Mouse (Mus musculus): ENCODE measurements around the gene Lrp2. TPM values are rescaled to one million over a fixed set of nuclear protein-coding genes. Genes with fewer than 3 reads are reported as not detected.

The Lrp2 gene
- under 1 TPM; 0.02 to 0.15 (median 0.13) TPM for total RNA-seq (2022)

GRCm38 (mm10) chr2:69585886-69586398 lies at the start of gene Lrp2:
Lrp2 (minus strand) TSS chr2:69586065.
- DNase-seq (ENCODE audit: low spot score in 2 of 2) = peak in 1 of 2 experiments; percentile 5

GRCm38 (mm10) chr2:69635064-69635701 lies 49.3 kb upstream of the Lrp2 start:
- DNase-seq (ENCODE audit: low spot score in 2 of 2) = no peak

GRCm38 (mm10) chr2:69631449-69631848 lies 45.6 kb upstream of the Lrp2 start:
- no peak for DNase-seq (ENCODE audit: low spot score in 2 of 2)

- no peak for DNase-seq (ENCODE audit: low spot score in 2 of 2)
Observed at GRCm38 (mm10) chr2:69630792-69631191, 44.9 kb upstream of the Lrp2 start.

GRCm38 (mm10) chr2:69629914-69630313 lies 44.0 kb upstream of the Lrp2 start:
- no peak for DNase-seq (ENCODE audit: low spot score in 2 of 2)

- DNase-seq (ENCODE audit: low spot score in 2 of 2) = no peak
Observed at GRCm38 (mm10) chr2:69629215-69629614, 43.4 kb upstream of the Lrp2 start.

GRCm38 (mm10) chr2:69619286-69619685 lies 33.4 kb upstream of the Lrp2 start:
- no peak for DNase-seq (ENCODE audit: low spot score in 2 of 2)

GRCm38 (mm10) chr2:69618336-69618735 lies 32.5 kb upstream of the Lrp2 start:
- no peak for DNase-seq (ENCODE audit: low spot score in 2 of 2)

GRCm38 (mm10) chr2:69613237-69613636 lies 27.4 kb upstream of the Lrp2 start:
- no peak for DNase-seq (ENCODE audit: low spot score in 2 of 2)

- DNase-seq (ENCODE audit: low spot score in 2 of 2) = no peak
Observed at GRCm38 (mm10) chr2:69612716-69613115, 26.9 kb upstream of the Lrp2 start.

GRCm38 (mm10) chr2:69612237-69612636 lies 26.4 kb upstream of the Lrp2 start:
- DNase-seq (ENCODE audit: low spot score in 2 of 2) = no peak

- no peak for DNase-seq (ENCODE audit: low spot score in 2 of 2)
Observed at GRCm38 (mm10) chr2:69606621-69607020, 20.8 kb upstream of the Lrp2 start.

- no peak for DNase-seq (ENCODE audit: low spot score in 2 of 2)
Observed at GRCm38 (mm10) chr2:69603726-69604393, 18.0 kb upstream of the Lrp2 start.

- no peak for DNase-seq (ENCODE audit: low spot score in 2 of 2)
Observed at GRCm38 (mm10) chr2:69593168-69593567, 7.3 kb upstream of the Lrp2 start.

- no peak for DNase-seq (ENCODE audit: low spot score in 2 of 2)
Observed at GRCm38 (mm10) chr2:69592536-69592935, 6.7 kb upstream of the Lrp2 start.

- DNase-seq (ENCODE audit: low spot score in 2 of 2) = no peak
Observed at GRCm38 (mm10) chr2:69591966-69592505, 6.2 kb upstream of the Lrp2 start.

- no peak for DNase-seq (ENCODE audit: low spot score in 2 of 2)
Observed at GRCm38 (mm10) chr2:69590548-69590947, 4.7 kb upstream of the Lrp2 start.

GRCm38 (mm10) chr2:69587896-69588295 lies 2.0 kb upstream of the Lrp2 start:
- DNase-seq (ENCODE audit: low spot score in 2 of 2) = no peak

GRCm38 (mm10) chr2:69586821-69587728 lies 1.2 kb upstream of the Lrp2 start:
- no peak for DNase-seq (ENCODE audit: low spot score in 2 of 2)

- no peak for DNase-seq (ENCODE audit: low spot score in 2 of 2)
Observed at GRCm38 (mm10) chr2:69585191-69585885, 527 bp downstream of the Lrp2 start.

Measured in left cerebral cortex, adult 8-10 months (tissue).